Mouse (Mus musculus): ENCODE results near the gene Cxcl17. TPM values are rescaled to one million over a fixed set of nuclear protein-coding genes. Genes with fewer than 3 reads are reported as not detected.

Cxcl17 gene
- polyA plus RNA-seq, 2 experiments, result not detected

DNA sequence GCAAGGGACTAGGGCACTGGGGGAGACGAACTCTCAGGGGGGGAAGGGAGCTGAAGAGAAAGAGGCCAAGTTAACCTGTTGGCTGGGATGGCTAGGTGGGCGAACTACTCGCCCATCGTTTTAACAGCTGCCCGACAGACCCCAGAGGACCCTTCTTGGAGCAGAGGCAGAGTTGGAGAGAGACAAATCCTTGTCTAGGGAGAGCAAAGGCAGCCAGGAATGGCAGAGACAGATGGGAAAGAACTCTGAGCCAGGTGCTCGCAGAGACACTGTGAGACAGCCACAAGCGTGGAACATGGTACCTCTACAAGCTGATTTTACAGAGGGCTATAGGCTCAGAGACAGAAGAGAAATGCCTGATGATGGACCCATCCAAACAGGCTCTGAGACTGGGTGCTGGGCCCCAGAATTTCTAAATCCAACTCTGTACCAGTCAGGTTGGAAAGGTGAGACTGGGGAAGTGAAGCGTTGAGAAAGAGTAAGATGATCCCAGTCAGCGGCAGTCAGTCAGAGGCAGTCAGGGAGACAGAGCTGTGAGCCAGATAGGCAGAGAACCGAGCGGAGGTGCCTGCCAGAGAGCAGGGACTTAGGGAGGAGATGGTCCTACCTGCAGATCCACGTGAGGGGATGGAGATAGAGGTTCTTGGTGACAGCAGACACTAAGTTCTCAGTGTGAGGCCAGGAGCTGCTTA is 43.5 kb downstream of the Cxcl17 start, which contains the start of gene Cnfn:
Gene Cnfn (minus strand): TSS at position 667 of the 692 bp plus-strand sequence.
- WGBS (ENCODE audit: insufficient replicate concordance), result 43% methylated on average over 12 of the region's 12 CpGs
- TF ChIP-seq CTCF (IDR thresholded peaks at IDR 0.05; ENCODE audit: low read depth), result no peak
- no peak within 1 kb of the TSS for H3K27ac ChIP-seq
- peaks cover 34% of the 10 kb centered on the region for H3K27me3 ChIP-seq (ENCODE audit: control insufficient read depth, insufficient read depth, low read length)
- no peaks in the 10 kb centered on the region for H3K9me3 ChIP-seq (ENCODE audit: control insufficient read depth, low read length)
- no peaks in the 10 kb centered on the region for H3K36me3 ChIP-seq (replicated peaks; ENCODE audit: control insufficient read depth, insufficient read depth, low read depth)
- H3K9ac ChIP-seq (replicated peaks), result no peak within 1 kb of the TSS
- H3K4me3 ChIP-seq (ENCODE audit: insufficient read depth in 1 of 2, low read depth in 2 of 2, low read length in 2 of 2), result no peak within 1 kb of the TSS
- ATAC-seq (ENCODE audit: insufficient read depth) (no peak), DNase-seq (ENCODE audit: low read depth in 3 of 3, low spot score in 3 of 3) (no peak)
- H3K4me1 ChIP-seq (replicated peaks; ENCODE audit: control insufficient read depth in 2 of 2, insufficient read depth in 2 of 2, low read length in 1 of 2), result no peaks in the 10 kb centered on the region
- H3K4me2 ChIP-seq (ENCODE audit: low read depth), result no peak within 1 kb of the TSS

DNA sequence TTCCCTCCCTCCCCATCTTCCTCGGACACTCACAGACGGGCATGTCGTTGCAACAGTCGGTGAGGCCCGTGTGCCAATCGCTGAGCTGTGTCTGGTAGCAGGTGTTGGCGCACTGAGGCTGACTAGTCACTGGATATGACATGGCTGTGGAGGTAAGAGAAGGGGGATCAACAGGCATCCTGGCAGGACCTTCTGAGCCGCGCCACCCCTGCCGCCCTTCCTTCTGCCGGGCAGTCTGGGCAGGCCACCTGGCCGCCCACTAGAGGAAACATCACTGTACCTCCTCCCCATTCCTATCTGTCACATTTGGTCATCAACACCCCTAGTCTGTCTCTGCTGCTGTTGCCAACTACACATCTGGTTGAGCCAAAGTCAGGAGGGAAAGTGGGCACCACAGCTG is 44.4 kb downstream of the Cxcl17 start:
- H3K27me3 ChIP-seq (ENCODE audit: control insufficient read depth, insufficient read depth, low read length), result peaks cover 34% of the 10 kb centered on the region
- no peak overlapping the region for H3K27ac ChIP-seq
- TF ChIP-seq EP300 (IDR thresholded peaks at IDR 0.05; ENCODE audit: low read depth) (no peak), CTCF (IDR thresholded peaks at IDR 0.05; ENCODE audit: low read depth) (no peak)
- no peaks in the 10 kb centered on the region for H3K4me1 ChIP-seq (replicated peaks; ENCODE audit: control insufficient read depth in 2 of 2, insufficient read depth in 2 of 2, low read length in 1 of 2)
- H3K9me3 ChIP-seq (ENCODE audit: control insufficient read depth, low read length), result no peaks in the 10 kb centered on the region
- no peak for DNase-seq (ENCODE audit: low read depth in 3 of 3, low spot score in 3 of 3)
- H3K4me2 ChIP-seq (ENCODE audit: low read depth), result no peak overlapping the region
- no peaks in the 10 kb centered on the region for H3K36me3 ChIP-seq (replicated peaks; ENCODE audit: control insufficient read depth, insufficient read depth, low read depth)
- WGBS (ENCODE audit: insufficient replicate concordance), result 28% methylated on average over 12 of the region's 12 CpGs
- ATAC-seq (ENCODE audit: insufficient read depth), result no peak
- H3K4me3 ChIP-seq (ENCODE audit: insufficient read depth in 1 of 2, low read depth in 2 of 2, low read length in 2 of 2), result no peak overlapping the region
- no peak overlapping the region for H3K9ac ChIP-seq (replicated peaks)

DNA sequence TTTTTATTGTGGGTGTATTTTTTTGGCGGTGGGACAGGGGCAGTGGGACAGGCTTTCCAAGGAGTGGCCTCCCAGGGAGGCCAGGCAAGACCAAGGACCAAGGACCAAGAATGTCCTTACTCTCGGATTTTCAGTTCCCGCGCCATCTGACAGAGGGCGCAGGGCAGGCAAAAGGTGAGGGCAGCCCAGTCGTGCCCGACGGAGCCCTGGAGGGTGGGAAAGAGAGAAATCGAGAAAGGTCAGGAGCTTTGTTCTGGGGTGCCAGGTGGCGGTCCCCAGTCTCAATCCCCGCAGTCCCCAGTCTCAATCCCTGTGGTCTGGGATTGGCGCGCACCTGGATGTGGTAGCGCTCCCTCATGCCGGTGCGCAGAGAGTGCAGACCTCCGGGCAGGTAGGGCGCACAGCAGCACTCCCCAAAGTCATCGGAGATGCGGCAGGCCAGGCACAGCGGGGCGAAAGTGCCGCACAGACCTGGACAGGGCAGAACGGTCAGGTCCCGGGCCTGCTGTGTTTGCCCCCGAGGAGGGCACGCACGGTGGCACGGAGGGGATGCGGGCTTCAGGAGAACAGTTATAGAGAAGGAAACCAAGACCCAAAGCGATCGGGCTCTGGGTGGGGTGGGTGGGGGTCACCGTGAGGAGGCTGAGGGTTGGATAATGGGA is 44.9 kb downstream of the Cxcl17 start:
- ATAC-seq (ENCODE audit: insufficient read depth) (no peak), DNase-seq (ENCODE audit: low read depth in 3 of 3, low spot score in 3 of 3) (no peak)
- 4% methylated on average over 33 of the region's 33 CpGs for WGBS (ENCODE audit: insufficient replicate concordance)
- no peaks in the 10 kb centered on the region for H3K9me3 ChIP-seq (ENCODE audit: control insufficient read depth, low read length)
- H3K36me3 ChIP-seq (replicated peaks; ENCODE audit: control insufficient read depth, insufficient read depth, low read depth), result no peaks in the 10 kb centered on the region
- H3K27me3 ChIP-seq (ENCODE audit: control insufficient read depth, insufficient read depth, low read length), result peaks cover 34% of the 10 kb centered on the region
- no peak overlapping the region for H3K9ac ChIP-seq (replicated peaks)
- H3K27ac ChIP-seq, result no peak overlapping the region
- H3K4me2 ChIP-seq (ENCODE audit: low read depth), result no peak overlapping the region
- TF ChIP-seq EP300 (IDR thresholded peaks at IDR 0.05; ENCODE audit: low read depth) (no peak), CTCF (IDR thresholded peaks at IDR 0.05; ENCODE audit: low read depth) (peak; percentile 39; the same call in 1 of the 2 replicates)
- H3K4me1 ChIP-seq (replicated peaks; ENCODE audit: control insufficient read depth in 2 of 2, insufficient read depth in 2 of 2, low read length in 1 of 2), result no peaks in the 10 kb centered on the region
- H3K4me3 ChIP-seq (ENCODE audit: insufficient read depth in 1 of 2, low read depth in 2 of 2, low read length in 2 of 2), result no peak overlapping the region

DNA sequence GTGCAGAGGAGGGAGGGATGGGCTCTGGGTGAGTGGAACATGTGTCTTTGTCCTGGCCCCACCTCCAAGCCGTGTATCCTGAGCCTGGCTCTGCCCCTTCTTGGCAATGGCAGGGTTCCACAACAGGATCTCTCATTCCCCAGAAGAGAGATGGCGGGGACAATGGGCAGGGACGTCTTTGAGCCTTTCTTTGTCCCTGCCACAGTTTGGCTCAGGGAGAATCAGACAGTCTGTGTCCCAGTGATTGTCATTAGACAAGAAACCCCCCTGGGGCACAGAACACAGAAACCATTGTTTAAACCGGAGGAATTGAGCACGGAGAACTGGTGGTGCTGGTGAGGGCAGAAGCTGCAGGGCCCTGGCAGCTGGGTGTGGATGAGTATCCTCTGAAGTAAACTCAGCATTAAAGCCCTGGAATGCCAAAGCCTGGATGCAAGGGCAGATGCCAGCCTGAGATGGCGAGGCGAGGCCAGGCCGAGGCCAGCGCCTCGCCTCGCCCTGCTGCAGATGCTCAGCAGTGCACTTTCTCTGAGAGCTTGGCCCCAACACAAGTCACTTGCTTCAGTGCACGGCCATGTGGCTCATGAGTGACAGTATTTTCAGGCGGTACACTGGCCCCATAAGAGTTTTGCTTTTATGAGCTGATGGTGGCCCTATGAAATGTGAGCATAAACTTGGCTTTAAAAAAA is 46.6 kb downstream of the Cxcl17 start:
- 46% methylated on average over 13 of the region's 13 CpGs for WGBS (ENCODE audit: insufficient replicate concordance)
- no peak for ATAC-seq (ENCODE audit: insufficient read depth)
- no peak for TF ChIP-seq CTCF (IDR thresholded peaks at IDR 0.05; ENCODE audit: low read depth)
- no peak for TF ChIP-seq EP300 (IDR thresholded peaks at IDR 0.05; ENCODE audit: low read depth)
- H3K9me3 ChIP-seq (ENCODE audit: control insufficient read depth, low read length), result no peaks in the 10 kb centered on the region
- no peak overlapping the region for H3K4me3 ChIP-seq (ENCODE audit: insufficient read depth in 1 of 2, low read depth in 2 of 2, low read length in 2 of 2)
- H3K4me2 ChIP-seq (ENCODE audit: low read depth), result no peak overlapping the region
- H3K4me1 ChIP-seq (replicated peaks; ENCODE audit: control insufficient read depth in 2 of 2, insufficient read depth in 2 of 2, low read length in 1 of 2), result no peaks in the 10 kb centered on the region
- no peak overlapping the region for H3K27ac ChIP-seq
- no peaks in the 10 kb centered on the region for H3K36me3 ChIP-seq (replicated peaks; ENCODE audit: control insufficient read depth, insufficient read depth, low read depth)
- H3K27me3 ChIP-seq (ENCODE audit: control insufficient read depth, insufficient read depth, low read length), result peaks cover 34% of the 10 kb centered on the region
- no peak for DNase-seq (ENCODE audit: low read depth in 3 of 3, low spot score in 3 of 3)
- H3K9ac ChIP-seq (replicated peaks), result no peak overlapping the region

DNA sequence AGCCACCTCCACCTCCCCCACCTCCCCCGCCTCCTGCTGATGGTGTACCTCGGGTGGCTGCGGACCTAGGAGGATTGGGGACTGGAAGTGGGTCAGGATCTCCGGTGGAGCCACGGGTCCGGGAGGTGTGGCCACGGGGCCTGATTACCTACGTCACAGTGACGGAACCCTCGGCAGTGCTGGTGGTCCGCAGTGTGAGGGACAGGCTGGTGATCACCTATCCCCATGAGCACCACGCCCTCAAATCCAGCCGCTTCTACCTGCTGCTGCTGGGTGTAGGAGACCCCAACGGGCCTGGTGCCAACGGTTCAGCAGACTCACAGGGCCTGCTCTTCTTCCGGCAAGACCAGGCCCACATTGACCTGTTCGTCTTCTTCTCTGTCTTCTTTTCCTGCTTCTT is 49.1 kb downstream of the Cxcl17 start:
- H3K36me3 ChIP-seq (replicated peaks; ENCODE audit: control insufficient read depth, insufficient read depth, low read depth), result no peaks in the 10 kb centered on the region
- ATAC-seq (ENCODE audit: insufficient read depth), result no peak
- H3K27me3 ChIP-seq (ENCODE audit: control insufficient read depth, insufficient read depth, low read length), result peaks cover 20% of the 10 kb centered on the region
- 73% methylated on average over 17 of the region's 17 CpGs for WGBS (ENCODE audit: insufficient replicate concordance)
- H3K27ac ChIP-seq, result no peak overlapping the region
- no peak for DNase-seq (ENCODE audit: low read depth in 3 of 3, low spot score in 3 of 3)
- no peak overlapping the region for H3K9ac ChIP-seq (replicated peaks)
- H3K9me3 ChIP-seq (ENCODE audit: control insufficient read depth, low read length), result no peaks in the 10 kb centered on the region
- H3K4me3 ChIP-seq (ENCODE audit: insufficient read depth in 1 of 2, low read depth in 2 of 2, low read length in 2 of 2), result no peak overlapping the region
- no peak overlapping the region for H3K4me2 ChIP-seq (ENCODE audit: low read depth)
- TF ChIP-seq CTCF (IDR thresholded peaks at IDR 0.05; ENCODE audit: low read depth) (no peak), EP300 (IDR thresholded peaks at IDR 0.05; ENCODE audit: low read depth) (no peak)
- no peaks in the 10 kb centered on the region for H3K4me1 ChIP-seq (replicated peaks; ENCODE audit: control insufficient read depth in 2 of 2, insufficient read depth in 2 of 2, low read length in 1 of 2)
